ENCODE assay signal across 16 mouse cellular contexts in the genomic region with DNA sequence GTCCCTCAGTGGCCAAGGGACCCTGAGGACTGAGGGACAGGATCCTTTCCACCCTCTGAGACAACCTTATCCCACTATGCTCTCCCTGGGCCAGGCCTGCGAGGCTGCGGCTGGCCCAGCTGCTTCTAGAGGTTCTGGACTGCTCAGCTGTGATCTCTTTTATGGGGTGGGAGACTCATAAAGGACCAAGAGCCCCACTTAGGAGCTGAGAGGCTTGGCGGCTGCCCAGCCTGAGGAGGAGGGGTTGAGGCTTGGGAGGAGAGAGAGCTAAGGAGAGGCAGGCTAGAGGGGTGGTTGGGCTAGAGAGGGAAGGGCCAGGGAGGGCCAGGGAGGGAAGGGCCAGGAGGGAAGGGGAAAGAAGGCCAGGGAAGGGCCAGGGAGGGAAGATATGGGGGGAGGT. TPM values are rescaled to one million over a fixed set of nuclear protein-coding genes. Genes with fewer than 3 reads are reported as not detected.
DNase-seq lines count a peak whose midpoint lies in the region; ATAC-seq and TF ChIP-seq lines count a peak whose summit lies in the region.
"Had no signal": no experiment of that assay in that cellular context is flagged by ENCODE, and none has a peak within 500 bp of the region (broad histone marks: within the 10 kb centered on the region; RNA-seq: fewer than 3 reads in every experiment).

No protein-coding gene starts in this region.

- TF ChIP-seq CTCF in kidney, postnatal 0 days (IDR thresholded peaks at IDR 0.05; ENCODE audit: low read depth), result no peak
- no peak for TF ChIP-seq CTCF in brain, embryonic 14.5 days (IDR thresholded peaks at IDR 0.05; ENCODE audit: borderline replicate concordance, extremely low read depth, insufficient read depth, insufficient read length)
- no peak for TF ChIP-seq CTCF in intestine, postnatal 0 days (IDR thresholded peaks at IDR 0.05; ENCODE audit: low read depth)

- no peak overlapping the region for H3K4me2 ChIP-seq in kidney, postnatal 0 days (ENCODE audit: low read length)
- no peak overlapping the region for H3K4me2 ChIP-seq in intestine, postnatal 0 days (replicated peaks; ENCODE audit: low read depth)
- H3K4me2 ChIP-seq: forebrain, embryonic 13.5 days had no signal

- no peak overlapping the region for H3K9ac ChIP-seq in kidney, postnatal 0 days (ENCODE audit: low read depth, low read length)
- no peak overlapping the region for H3K9ac ChIP-seq in intestine, postnatal 0 days (ENCODE audit: low read depth, low read length)
- H3K9ac ChIP-seq: forebrain, embryonic 13.5 days had no signal

- peaks cover 6% of the 10 kb centered on the region; the same call in 1 of the 2 replicates for H3K4me1 ChIP-seq in heart, embryonic 10.5 days
- no peaks in the 10 kb centered on the region for H3K4me1 ChIP-seq in kidney, postnatal 0 days (replicated peaks; ENCODE audit: insufficient read depth, low read length)
- no peaks in the 10 kb centered on the region for H3K4me1 ChIP-seq in intestine, postnatal 0 days (replicated peaks; ENCODE audit: control insufficient read depth, insufficient read depth, low read length)

- intact Hi-C loops in heart, postnatal 36 days (cut with DNase I), result no loop called here

- 51% methylated on average over 3 of the region's 3 CpGs for WGBS in heart, embryonic 10.5 days
- 55% methylated on average over 3 of the region's 3 CpGs for WGBS in kidney, postnatal 0 days
- WGBS in intestine, postnatal 0 days, result 50% methylated on average over 3 of the region's 3 CpGs

- H3K9me3 ChIP-seq in heart, embryonic 10.5 days, result no peaks in the 10 kb centered on the region
- H3K9me3 ChIP-seq in kidney, postnatal 0 days (replicated peaks; ENCODE audit: low read length), result no peaks in the 10 kb centered on the region
- H3K9me3 ChIP-seq in intestine, postnatal 0 days (ENCODE audit: control insufficient read depth), result no peaks in the 10 kb centered on the region
- H3K9me3 ChIP-seq: forebrain, embryonic 13.5 days had no signal

- ATAC-seq in kidney, postnatal 0 days (replicated peaks; ENCODE audit: low FRiP score, low read depth), result no peak
- ATAC-seq in intestine, postnatal 0 days, result peak; percentile 13; the same call in 1 of the 2 replicates
- no peak for ATAC-seq in granulocyte monocyte progenitor cell, adult 5-6 weeks (replicated peaks; ENCODE audit: poor library complexity, severe bottlenecking)
- ATAC-seq: forebrain, embryonic 13.5 days; inflammation-experienced regulatory T-cells, adult 6 months had no signal

- DNase-seq in heart, embryonic 10.5 days (ENCODE audit: low spot score), result no peak
- DNase-seq in heart, postnatal 36 days, result no peak
- DNase-seq in kidney, postnatal 0 days (ENCODE audit: low spot score), result peak; percentile 55
- no peak for DNase-seq in kidney, postnatal 14 days
- peak; percentile 68 for DNase-seq in brain, embryonic 14.5 days (ENCODE audit: low read depth)
- DNase-seq in cerebellum, postnatal 25 days, result no peak
- DNase-seq: right cerebral cortex, postnatal 25 days; thymus, adult 18-20 months had no signal

- H3K27ac ChIP-seq in heart, embryonic 10.5 days, result 0 out of 2 replicates have a peak overlapping the region, but pooled peaks have one; percentile 57
- H3K27ac ChIP-seq in kidney, postnatal 0 days, result no peak overlapping the region
- H3K27ac ChIP-seq in intestine, postnatal 0 days (ENCODE audit: low read depth, low read length), result 0 out of 2 replicates have a peak overlapping the region, but pooled peaks have one; percentile 43
- H3K27ac ChIP-seq: forebrain, embryonic 13.5 days had no signal

- H3K36me3 ChIP-seq in heart, embryonic 10.5 days, result no peaks in the 10 kb centered on the region
- H3K36me3 ChIP-seq in kidney, postnatal 0 days (ENCODE audit: insufficient read depth, low read length), result no peaks in the 10 kb centered on the region
- H3K36me3 ChIP-seq in intestine, postnatal 0 days (ENCODE audit: control insufficient read depth, insufficient read depth), result no peaks in the 10 kb centered on the region

- peaks cover 5% of the 10 kb centered on the region for H3K27me3 ChIP-seq in heart, embryonic 10.5 days (ENCODE audit: insufficient read depth, poor library complexity, severe bottlenecking)
- no peaks in the 10 kb centered on the region for H3K27me3 ChIP-seq in kidney, postnatal 0 days (ENCODE audit: insufficient read depth, low read length)
- H3K27me3 ChIP-seq in intestine, postnatal 0 days (replicated peaks; ENCODE audit: control insufficient read depth, insufficient read depth, low read length), result no peaks in the 10 kb centered on the region
- H3K27me3 ChIP-seq: forebrain, embryonic 13.5 days had no signal

- no peak for TF ChIP-seq POLR2A in brain, embryonic 14.5 days (IDR thresholded peaks at IDR 0.05; ENCODE audit: borderline replicate concordance, extremely low read depth, insufficient read depth, insufficient read length, poor library complexity, severe bottlenecking)

- no peak overlapping the region for H3K4me3 ChIP-seq in heart, embryonic 10.5 days
- H3K4me3 ChIP-seq in kidney, postnatal 0 days (replicated peaks; ENCODE audit: low read depth, low read length), result no peak overlapping the region
- H3K4me3 ChIP-seq in intestine, postnatal 0 days (ENCODE audit: low read depth, low read length), result no peak overlapping the region
- H3K4me3 ChIP-seq: forebrain, embryonic 13.5 days had no signal

RNA-seq across cellular contexts. Expression of a gene that starts 11.0 kb away (rescaled TPM):
- polyA plus RNA-seq in heart, embryonic 10.5 days (2016; fragmentation: Nextera tagmentation; extraction: Ambion mirVana), result not detected in 2 replicates
- total RNA-seq in heart, postnatal 36 days (2021), result not detected
- polyA plus RNA-seq in kidney, postnatal 0 days (2015; fragmentation: Nextera tagmentation; extraction: Ambion mirVana), result not detected in 2 replicates
- polyA plus RNA-seq in brain, embryonic 14.5 days (2012; rRNA removed), result 0.08 and 0.28 TPM in 2 replicates
- not detected in 2 replicates for polyA plus RNA-seq in intestine, postnatal 0 days (2015; fragmentation: Nextera tagmentation; extraction: Ambion mirVana)
- total RNA-seq in granulocyte monocyte progenitor cell, adult 5-6 weeks (2014; fragmentation: Nextera tagmentation), result not detected in 2 replicates
- not detected in 2 replicates for total RNA-seq in granulocyte monocyte progenitor cell, adult 5-6 weeks (2017)
- total RNA-seq: common myeloid progenitor, adult 5-6 weeks; left cerebral cortex, postnatal 10 days; megakaryocyte, adult 5-6 weeks had no signal
- polyA plus RNA-seq: forebrain, embryonic 13.5 days; neural tube, embryonic 14.5 days had no signal

RNA-seq across cellular contexts. Expression of a gene that starts 57.7 kb away (rescaled TPM):
- 3.8 and 4.1 TPM in 2 replicates for polyA plus RNA-seq in heart, embryonic 10.5 days (2016; fragmentation: Nextera tagmentation; extraction: Ambion mirVana)
- 1 to 10 TPM; 6.0 to 6.2 TPM for total RNA-seq in heart, postnatal 36 days (2021)
- polyA plus RNA-seq in kidney, postnatal 0 days (2015; fragmentation: Nextera tagmentation; extraction: Ambion mirVana), result 1.0 and 1.1 TPM in 2 replicates
- 3.2 and 4.5 TPM in 2 replicates for polyA plus RNA-seq in brain, embryonic 14.5 days (2012; rRNA removed)
- 2.2 and 2.4 TPM in 2 replicates for polyA plus RNA-seq in intestine, postnatal 0 days (2015; fragmentation: Nextera tagmentation; extraction: Ambion mirVana)
- total RNA-seq in granulocyte monocyte progenitor cell, adult 5-6 weeks (2014; fragmentation: Nextera tagmentation), result not detected in 2 replicates
- total RNA-seq in granulocyte monocyte progenitor cell, adult 5-6 weeks (2017), result not detected in 2 replicates
- total RNA-seq: common myeloid progenitor, adult 5-6 weeks; megakaryocyte, adult 5-6 weeks had no signal
- polyA plus RNA-seq: inflammation-experienced regulatory T-cells, adult 6 months had no signal

Comparison
In these comparisons a context has a peak if more than half of its experiments do, and no peak if none do; other contexts are left out.
1. DNase-seq: peak in kidney, postnatal 0 days (single experiment) and brain, embryonic 14.5 days (single experiment); none in heart, embryonic 10.5 days (single experiment), heart, postnatal 36 days (0 of 2), kidney, postnatal 14 days (single experiment) and cerebellum, postnatal 25 days (0 of 2).